Mouse (Mus musculus) thymus, adult 2 months (tissue): Measurements from ENCODE around the gene Pfkm.

Experiments used
- CTCF ChIP-seq: fragments of 200-500 bp; IDR thresholded peaks from 2 replicates; pipeline ENCODE4 v1.5.1; 2012; ENCODE audit warnings: mild to moderate bottlenecking, control low read depth, low read length, moderate library complexity, borderline replicate concordance; ENCODE audit not compliant: control insufficient read depth, poor library complexity, insufficient read depth; ENCODE audit errors: extremely low read depth
- POLR2A ChIP-seq: fragments of 200-500 bp; IDR thresholded peaks from 2 replicates; pipeline ENCODE4 v1.6.1; 2012; ENCODE audit warnings: mild to moderate bottlenecking, low read length, control low read depth, moderate library complexity; ENCODE audit not compliant: control insufficient read depth, poor library complexity, insufficient read depth; ENCODE audit errors: extremely low read depth

- TF ChIP-seq POLR2A (no peak), CTCF (no peak)
Measured at GRCm38 (mm10) chr15:98076901-98077300, 15.5 kb upstream of the Pfkm start.
